Mouse (Mus musculus) adrenal gland, adult 2 months (tissue): ENCODE measurements around the gene Lactb. TPM values are rescaled to one million over a fixed set of nuclear protein-coding genes. Genes with fewer than 3 reads are reported as not detected.
A peak's percentile ranks its signal among the peaks of the same experiment; 100 is the strongest.

Experiments used
- DNase-seq: peaks from one replicate; pipeline ENCODE4 v3.0.0; 2021
- polyA plus RNA-seq: library from polyadenylated mRNA; depleted of rRNA; stranded (reverse); fragments of >200 nt; gene quantifications from 2 replicates; pipeline ENCODE4 v1.2.3, GENCODE M21; 2012
- total RNA-seq, 2 experiments: library from RNA; stranded (reverse); gene quantifications; 2 replicates each; pipeline ENCODE4 v1.2.3; 2021

Lactb gene
- total and polyA plus RNA-seq, 3 experiments, result 15.7 to 23.6 (median 19.1) TPM

DNA sequence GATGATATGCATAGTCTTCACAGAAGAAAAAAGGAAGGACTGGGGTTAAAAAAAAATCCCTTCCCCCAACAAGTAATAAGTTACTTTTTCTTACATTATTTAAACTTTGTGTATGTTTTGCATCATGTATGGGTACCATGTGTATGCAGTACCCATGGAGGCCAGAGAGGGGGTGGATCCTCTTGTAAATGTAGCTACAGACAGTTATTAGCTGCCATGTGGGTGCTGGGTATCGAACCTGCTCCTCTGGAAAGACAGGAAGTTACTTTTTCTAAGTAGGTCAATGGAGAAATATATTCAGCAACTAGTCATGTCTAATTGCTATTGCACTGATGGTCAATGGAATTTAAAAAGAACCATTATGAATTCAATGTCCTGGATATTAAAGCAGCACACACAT, 3.2 kb upstream of the Lactb start:
- DNase-seq, result no peak

DNA sequence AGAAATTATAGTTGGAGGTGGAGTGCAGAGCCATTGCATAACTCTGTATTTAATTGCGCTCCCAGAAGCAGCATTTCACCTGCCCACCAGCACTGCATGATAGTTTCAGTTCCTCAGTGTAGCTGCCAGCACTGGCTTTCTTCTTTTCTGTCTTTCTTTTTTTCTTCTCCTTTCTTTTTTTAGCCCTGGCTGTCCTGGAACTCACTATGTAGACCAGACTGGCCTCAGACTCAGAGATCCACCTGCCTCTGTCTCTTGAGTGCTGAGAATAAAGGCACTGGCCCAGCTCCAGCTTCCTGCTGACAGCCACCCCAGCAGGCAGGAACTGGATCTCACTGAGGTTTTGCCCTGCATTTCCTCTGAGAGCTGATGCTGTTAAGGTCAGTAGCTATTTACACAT, 2.7 kb upstream of the Lactb start:
- DNase-seq, result peak; percentile 18

DNA sequence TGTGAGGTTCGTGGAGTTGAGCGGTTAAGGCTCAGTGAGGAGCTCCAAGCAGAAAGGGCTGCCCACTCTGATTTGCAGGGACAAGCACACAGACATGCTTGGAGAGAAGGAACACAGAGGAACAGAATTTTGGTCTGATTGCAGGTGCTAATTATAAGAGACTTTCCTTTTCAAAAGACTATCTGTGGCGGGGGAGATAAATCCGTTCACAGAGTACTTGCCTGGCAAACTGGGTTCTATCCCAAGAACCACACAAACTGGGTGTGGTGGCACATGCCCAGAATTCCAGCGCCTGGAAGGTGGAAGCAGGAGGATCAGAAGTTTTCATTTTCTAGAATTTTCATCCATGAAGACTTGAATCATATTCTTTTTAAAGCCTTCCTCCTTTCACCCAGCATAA, 1.8 kb upstream of the Lactb start:
- DNase-seq, result no peak

DNA sequence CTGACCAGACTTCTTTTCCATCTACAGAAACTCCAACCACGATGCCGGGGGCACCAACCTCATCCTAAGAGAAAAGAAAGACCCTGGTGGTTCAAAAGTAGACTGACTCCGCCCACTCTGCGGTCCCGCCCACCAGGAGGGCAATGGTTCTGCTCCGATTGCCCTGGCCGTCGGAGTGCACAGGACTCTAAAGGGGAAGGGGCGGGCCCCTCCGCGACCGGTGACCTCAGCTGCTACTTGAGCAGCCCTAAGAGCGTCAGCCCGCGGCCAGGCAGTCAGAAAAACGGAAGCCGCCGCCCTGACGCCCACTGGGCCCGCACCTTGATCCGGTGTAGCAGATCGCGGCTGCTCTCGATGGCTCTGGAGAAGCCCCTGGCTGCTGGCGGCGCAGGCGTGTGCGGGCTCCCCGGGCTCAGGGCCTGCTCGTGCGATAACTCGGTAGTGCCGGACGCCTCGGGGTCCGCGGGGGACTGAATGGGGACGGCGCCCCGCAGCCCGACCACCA, 511 bp downstream of the Lactb start:
- peak; percentile 83 for DNase-seq

DNA sequence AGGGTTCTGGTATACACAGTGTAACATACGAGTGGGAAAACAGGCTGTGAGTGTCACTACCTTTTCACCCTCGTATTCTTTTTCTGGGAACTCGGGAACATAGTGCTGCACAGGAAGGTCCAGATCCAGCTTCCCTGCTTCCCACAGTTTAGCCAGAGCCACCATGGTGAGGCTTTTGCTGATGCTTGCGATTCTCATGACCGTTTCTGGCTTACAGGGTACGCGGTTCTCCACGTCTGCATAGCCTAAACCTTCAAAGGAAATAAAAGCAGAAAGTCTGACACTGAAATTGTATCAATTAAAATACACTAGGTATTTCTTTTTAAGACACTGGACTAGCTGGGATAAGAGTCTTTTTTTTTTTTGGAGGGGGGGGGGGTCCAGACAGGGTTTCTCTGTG, 4.2 kb downstream of the Lactb start:
- no peak for DNase-seq

DNA sequence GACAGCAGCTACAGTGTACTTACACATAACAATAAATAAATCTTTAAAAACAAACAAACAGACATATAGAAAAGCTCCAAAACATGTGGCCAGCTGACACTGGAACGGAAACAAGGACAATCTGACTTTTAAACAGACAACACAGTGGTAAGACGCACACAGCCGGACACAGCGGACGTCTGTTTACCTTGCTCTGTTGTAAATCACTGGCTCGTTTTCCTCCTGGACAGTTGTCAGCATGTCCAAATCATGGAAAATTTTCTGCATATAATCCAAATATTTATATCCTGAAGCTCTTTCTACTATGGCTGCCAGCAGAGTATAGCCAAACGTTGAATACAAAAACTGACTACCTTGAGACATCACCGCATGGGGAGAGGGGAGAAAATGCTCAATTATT, 7.8 kb downstream of the Lactb start:
- no peak for DNase-seq

DNA sequence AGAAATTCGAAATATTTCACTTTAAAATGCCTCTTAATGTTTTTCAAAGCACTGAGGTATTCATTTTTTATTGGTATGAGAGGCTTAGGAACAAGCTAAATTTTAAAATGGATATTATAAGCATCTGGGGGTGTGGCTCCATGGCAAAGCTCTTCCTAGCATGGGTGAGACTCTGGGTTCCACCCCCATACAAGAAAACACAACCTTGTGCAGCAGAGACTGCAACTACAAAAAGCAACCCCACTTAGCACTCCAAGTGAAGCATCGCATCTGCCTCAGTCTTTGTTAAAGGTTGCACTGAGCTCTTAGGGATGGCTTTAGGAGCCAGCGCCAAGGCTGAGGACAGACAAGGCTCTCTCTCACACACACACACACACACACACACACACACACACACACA, 13.8 kb downstream of the Lactb start:
- DNase-seq, result no peak

DNA sequence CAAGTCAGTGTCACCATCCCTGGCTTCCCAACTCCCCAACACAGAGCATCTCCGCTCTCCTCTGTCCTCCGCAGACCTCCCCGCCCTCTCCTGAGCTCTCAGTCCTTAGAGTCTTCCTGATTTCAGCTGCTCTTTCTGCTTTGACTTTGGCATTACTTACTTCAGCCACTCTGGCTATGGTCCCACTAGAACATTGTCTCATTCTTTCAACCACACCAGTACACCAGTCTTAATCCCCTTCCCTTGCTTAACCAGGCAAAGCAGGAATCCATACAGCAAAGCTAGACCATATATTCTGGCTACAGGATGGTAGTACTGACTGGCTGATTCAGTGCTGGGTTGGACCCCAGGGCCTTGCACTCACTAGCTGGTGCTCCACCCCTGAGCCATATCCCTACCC, 17.8 kb downstream of the Lactb start:
- DNase-seq, result no peak

DNA sequence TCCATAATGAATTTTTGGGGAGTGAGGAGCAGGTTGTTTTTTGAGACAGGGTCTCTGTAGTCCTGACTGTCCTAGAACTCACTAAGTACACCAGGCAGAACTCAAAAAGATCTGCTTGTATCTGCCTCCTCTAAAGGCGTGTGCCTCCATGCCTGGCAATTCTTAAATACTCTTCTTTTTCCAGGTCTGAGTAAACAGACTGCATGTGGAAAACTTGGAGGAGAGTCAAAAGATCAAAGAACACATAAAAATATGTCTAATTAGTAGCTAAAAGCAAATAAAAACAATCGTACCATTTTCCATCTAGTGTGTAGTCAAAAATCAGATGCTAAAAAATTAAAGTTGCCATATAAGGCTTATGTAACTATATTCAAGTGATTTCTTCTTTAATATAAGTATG, 22.4 kb downstream of the Lactb start:
- no peak for DNase-seq

DNA sequence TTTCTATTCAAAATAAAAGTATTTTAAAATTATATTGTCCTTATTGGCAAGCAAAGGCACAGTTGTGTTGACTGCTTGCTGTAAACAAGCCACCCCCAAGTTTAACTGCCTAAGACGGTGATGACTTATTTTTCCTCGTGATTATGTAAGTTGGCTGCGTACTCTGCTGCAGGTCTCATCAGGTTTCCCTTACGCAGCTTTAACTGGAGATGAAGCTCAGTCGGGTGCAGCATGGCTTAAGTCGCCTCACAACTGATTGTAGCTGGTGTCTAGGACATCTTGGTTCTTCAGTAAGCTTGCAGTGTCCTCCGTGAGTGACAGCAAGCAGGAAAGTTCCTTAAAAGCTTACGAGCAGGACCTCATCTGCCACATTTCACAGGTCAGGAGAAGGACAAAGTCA, 23.0 kb downstream of the Lactb start:
- DNase-seq, result no peak

DNA sequence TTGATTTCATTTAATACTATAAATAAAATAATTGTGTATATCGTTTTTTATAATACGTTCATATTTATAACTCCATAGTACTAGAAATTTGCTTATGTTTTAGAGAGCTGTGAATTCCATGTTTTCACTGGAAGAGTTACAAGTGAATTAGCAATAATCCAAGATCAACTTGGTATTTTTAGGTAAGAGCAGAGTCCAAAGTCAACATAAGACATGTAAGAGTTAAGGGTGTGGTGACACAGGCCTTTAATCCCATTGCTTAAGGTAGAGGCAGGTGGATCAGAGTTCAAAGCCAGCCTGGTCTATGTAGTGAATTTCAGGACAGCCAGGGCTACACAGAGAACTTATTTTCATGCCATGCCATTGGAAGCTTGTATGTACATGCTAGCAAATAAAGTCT, 26.7 kb downstream of the Lactb start:
- no peak for DNase-seq

DNA sequence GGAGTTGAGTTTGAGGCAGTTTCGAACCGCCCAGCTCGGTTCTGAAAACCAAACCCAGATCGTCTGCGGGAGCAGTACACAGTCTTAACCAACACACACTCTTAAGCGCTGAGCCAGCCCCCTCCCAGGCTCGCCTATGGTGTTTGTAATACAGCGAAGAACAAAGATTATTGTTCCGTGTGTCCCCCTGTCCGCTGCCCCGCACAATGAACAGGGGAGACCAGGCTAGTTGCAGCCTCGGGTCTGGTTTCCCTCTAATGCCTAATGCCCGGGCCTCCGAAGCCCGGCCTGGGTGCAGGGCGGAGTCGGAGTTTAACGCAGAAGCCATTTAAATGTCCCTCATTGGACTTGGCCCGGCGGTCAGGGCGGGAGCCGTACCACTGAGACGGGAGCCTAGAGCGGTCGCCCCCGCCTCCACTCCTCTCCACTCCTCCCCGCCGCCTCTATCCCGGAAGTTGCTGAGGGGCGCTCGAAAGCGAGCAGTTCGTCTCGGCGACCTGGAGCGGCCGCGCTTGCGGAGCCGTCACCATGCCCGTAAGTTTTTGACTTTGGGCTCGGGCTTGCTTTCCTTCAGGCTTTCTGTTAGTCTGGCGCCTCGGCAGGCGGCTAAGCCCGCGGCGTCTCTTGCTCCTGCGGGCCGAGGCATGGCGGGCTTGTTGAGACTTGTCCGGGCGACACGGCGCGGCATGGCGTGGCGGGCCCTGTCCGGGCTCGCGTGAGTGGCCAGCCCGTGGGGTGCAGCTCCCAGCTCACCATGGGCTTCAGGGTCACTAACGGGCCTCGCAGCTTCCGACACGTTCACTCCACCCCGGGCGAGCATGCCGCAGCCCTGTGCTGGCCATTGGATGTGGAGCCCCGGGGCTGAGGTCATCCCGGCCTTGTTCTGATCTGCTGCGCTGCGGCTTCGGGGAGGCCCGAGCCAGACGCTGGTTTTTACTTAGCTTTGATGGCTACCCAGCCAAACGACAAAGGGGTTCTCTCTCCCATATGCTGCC, 29.3 kb downstream of the Lactb start, which contains the start of gene Rps27l:
Gene Rps27l (plus strand): TSS at position 440 of the 995 bp plus-strand sequence.
- DNase-seq, result peak; percentile 97

DNA sequence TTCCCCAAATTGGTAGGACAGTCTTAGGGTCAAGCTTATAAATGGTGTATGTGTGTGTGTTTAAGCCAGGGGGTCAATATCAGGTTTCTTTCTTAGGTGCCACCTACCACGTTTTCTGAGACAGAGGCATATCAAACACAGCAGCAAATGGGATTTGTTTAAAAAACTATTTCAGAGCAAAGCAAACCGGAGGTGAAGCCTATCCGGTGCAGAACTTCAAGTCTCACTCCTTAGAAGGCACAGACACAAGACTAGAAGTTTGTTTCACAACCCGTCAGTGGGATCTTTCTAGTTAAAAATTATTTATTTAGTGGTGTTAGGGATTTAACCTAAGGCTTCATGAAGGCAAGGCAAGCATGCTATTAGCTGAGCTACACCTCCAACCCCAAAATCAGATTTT, 30.1 kb downstream of the Lactb start:
- no peak for DNase-seq

DNA sequence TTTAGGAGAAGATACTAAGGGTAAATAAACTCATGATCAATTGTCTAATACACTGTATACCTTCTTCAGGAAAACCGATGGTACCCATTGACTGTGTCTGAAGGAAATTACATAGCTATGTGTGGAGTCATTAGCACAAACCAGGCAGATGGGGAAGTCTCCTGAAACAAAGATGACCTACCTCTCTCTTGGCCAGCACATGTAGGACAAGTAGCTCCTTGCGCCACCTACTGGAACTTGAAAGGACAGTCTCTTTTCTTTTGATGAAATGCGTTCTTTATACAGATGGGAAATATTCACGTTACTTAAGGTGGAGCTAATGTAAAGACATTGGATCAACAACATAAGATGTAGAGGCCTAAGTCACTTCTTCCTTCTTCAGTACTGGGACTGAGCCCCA, 36.4 kb downstream of the Lactb start:
- peak; percentile 38 for DNase-seq

DNA sequence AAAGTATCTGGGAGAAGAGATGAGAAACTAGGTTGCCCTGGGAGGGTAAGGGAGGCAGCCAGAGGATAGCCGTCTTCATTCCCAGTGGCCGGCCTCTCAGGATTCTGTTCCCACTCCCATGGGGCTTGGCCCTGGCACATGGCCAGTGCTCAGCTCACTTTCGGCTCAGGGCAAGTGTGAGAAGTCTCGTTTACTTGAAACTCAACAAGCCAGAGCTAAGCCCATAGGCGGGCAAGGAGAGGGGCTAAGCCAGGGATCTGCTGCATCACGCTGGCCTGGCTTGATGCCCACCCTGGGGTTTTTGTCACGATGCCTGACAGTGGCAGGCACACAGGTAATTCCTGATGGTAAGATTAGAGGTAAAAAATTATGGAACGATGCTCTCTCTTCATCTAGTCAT, 37.8 kb downstream of the Lactb start:
- DNase-seq, result peak; percentile 21

DNA sequence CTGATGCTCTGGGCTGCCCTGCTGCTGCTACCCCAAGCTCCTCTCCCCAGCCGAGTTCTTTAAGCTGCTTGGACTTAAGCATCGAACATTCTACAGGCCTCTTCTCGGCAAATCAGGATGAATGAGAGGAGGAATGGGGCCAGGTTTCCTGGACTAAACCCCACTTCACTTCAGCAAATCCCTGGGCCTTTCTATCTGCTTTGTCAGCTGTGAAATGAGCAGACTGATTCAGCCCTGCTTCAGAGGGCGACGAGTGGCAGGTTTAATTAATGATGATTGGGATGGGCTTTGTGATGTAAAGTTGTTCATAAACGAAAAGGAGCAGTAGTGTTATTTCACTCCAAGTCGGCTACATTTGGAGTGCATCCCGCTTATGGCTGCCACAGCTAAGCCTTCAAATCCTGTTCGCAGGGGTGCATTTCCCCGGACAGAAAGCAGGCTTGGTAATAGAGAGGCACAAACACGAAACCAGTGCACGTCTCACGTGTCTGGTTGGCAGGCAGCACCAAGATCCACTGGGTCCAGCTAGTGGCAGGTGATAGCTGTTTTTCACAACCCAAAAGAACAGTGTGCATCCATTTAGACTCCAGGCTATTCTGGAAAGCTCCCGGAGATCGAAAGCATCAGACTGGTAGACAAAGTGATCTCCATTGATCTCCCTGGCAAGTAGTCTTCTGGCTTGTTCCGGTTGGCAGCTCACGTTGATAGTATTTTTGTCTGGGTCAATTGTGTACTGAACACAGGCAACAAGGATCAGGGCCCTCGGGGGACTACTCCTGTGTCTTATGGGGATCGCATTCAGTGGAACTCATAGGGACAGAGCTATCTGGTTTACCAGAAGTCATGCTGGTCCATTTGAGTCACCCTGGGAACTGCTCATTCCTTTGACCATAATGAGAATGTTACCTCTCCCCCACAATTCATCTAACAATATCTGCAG, 41.1 kb downstream of the Lactb start:
- DNase-seq, result no peak

DNA sequence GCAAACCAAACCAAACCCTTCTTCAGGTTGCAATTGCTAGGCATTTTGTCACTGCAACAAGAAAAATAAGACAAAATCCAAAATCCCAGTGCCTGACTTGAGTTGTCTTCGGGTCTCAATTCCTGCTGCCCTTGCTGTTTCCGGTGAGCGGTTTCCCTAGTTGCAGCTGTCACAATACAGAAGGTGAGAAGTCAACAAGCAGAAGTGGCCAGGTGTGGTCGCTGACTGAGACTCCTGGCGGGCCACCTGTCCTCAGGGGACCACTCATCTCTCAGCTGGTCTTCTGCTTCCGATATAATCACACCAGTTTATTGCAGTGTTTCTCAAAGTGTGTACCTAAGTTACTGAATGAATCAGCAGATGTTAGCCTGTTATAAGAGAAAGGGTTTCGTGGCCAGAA, 44.9 kb downstream of the Lactb start:
- no peak for DNase-seq

DNA sequence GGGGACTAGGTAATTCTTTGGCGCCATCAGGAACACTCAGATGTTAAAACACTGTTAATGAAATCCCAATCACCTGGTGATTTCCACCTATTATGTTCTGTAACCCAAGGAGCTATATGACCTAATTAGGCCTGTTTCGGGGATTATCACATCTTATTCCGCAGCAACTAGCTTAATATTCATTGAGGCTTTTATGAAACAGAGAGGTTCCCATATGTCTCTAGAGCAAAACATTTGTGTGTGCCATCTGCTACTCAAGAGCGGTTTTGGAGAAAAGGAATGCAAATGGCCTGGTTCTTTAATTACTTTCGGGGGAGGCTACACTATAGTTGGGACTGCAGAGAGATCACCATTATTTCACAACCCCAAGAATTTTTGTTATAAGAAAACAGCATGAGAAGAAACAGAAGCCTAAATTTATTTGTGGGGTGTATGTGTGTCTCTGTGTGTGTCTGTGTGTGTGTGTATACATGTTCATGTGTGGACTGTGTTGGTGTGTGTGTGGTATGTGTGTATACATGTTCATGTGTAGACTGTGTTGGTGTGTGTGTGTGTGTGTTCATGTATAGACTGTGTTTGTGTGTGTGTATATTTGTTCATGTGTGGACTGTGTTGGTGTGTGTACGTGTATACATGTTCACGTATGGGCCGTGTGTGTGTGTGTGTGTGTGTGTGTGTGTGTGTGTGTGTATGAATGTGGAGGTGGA, 47.4 kb downstream of the Lactb start:
- DNase-seq, result no peak

DNA sequence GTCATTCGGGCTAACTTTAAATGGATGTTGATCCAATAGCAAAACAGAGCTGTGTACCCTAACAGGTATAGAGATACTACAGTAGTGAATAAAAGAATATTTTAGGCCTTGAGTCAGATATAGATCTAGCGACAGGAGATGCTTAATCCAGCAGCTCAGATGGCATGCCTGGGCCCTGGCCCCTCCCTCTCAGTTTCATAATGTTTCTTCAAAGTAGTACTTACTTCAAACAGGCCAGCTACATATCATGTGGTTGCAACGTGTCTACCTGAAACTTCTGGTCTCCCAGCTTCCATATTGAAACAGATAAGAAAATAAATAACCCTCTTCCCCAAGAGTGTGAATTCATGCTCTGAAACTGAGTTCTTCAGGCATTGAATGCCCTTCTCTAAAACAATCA, 49.4 kb downstream of the Lactb start:
- DNase-seq, result no peak

DNA sequence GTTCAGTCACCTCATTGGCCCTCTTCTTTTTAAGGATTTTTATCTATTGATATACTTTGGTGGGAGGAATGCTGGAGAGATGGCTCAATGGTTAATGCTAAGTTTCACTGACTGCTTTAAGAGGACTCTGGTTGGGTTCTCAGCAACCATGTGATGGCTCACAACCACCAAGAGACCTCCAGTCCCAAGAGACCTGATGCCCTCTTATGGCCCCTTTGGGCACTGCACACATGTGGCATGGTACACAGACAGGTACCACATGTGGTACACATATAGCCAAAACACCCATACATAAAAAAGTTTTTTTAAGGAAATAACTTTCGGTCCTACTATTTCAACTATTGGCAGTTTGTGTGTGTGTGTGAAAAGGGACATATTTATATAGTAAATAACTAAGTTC, 53.2 kb downstream of the Lactb start:
- DNase-seq, result no peak

DNA sequence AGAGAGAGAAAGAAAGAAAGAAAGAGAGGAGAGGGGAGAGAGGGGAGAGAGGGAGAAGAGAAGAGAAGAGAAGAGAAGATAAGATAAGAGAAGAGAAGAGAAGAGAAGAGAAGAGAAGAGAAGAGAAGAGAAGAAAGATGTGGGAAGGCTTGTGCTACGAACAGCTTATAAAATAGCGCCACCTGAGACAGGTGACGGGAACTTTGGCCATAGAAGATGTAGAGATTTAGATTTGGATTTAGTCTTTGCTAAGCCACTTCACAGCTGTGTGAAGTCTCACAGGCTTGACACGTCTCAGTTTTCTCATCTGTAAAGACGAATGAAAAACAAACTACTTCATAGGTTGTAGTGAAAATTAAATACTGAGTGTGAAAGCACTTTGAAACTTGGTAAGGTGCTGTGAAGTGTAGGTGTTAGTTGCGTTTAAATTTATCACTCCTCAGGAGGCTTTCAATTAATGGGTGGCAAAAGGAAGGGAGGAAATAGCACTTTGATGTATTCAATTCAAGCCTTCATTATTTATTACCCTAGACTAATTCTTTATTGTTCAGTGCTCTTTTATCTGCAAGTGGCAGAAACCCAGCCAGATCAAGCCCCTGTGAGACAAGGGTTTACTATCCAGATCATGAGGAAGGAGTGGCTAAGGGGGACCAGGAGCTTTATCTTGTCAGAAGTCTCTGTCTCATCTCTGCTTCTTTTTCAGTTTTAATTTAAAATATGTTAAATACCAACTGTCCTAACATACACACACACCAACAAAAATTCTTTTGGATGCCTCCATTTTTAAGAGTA, 54.6 kb downstream of the Lactb start:
- DNase-seq, result no peak
